Mouse (Mus musculus): Measurements from ENCODE around the gene Uroc1. TPM values are rescaled to one million over a fixed set of nuclear protein-coding genes. Genes with fewer than 3 reads are reported as not detected.
A peak's percentile ranks its signal among the peaks of the same experiment; 100 is the strongest.

The Uroc1 gene
- polyA plus RNA-seq, 1 experiment, result not detected

GRCm38 (mm10) chr6:90369725-90370553 lies 36.9 kb downstream of the Uroc1 start:
- peak overlapping the region; percentile 59 for H3K27ac ChIP-seq (ENCODE audit: control insufficient read depth, insufficient read depth, low read depth, low read length)
- peaks cover 2% of the 10 kb centered on the region; the same call in 1 of the 2 replicates for H3K36me3 ChIP-seq (ENCODE audit: control insufficient read depth, insufficient read depth, low read length)
- peaks cover 13% of the 10 kb centered on the region for H3K4me1 ChIP-seq (ENCODE audit: control insufficient read depth, insufficient read depth, low read length)
- H3K27me3 ChIP-seq (ENCODE audit: control insufficient read depth, insufficient read depth, low read length), result no peaks in the 10 kb centered on the region
- peak overlapping the region; percentile 86 for H3K4me3 ChIP-seq (ENCODE audit: control insufficient read depth, low read depth, low read length)
- no peak; the same call in 1 of the 2 replicates for TF ChIP-seq POLR2A (IDR thresholded peaks at IDR 0.05; ENCODE audit: control insufficient read depth, low read depth, low read length)
- TF ChIP-seq CTCF (IDR thresholded peaks at IDR 0.05; ENCODE audit: control insufficient read depth, insufficient read depth, insufficient replicate concordance, low read depth, low read length), result no peak

GRCm38 (mm10) chr6:90374647-90375046 lies 41.6 kb downstream of the Uroc1 start:
- Histone ChIP-seq H3K36me3 (ENCODE audit: control insufficient read depth, insufficient read depth, low read length) (peaks cover 4% of the 10 kb centered on the region), H3K27ac (ENCODE audit: control insufficient read depth, insufficient read depth, low read depth, low read length) (no peak overlapping the region), H3K27me3 (ENCODE audit: control insufficient read depth, insufficient read depth, low read length) (no peaks in the 10 kb centered on the region), H3K4me3 (ENCODE audit: control insufficient read depth, low read depth, low read length) (no peak overlapping the region), H3K4me1 (ENCODE audit: control insufficient read depth, insufficient read depth, low read length) (peaks cover 7% of the 10 kb centered on the region)
- no peak for TF ChIP-seq POLR2A (IDR thresholded peaks at IDR 0.05; ENCODE audit: control insufficient read depth, low read depth, low read length)
- no peak for TF ChIP-seq CTCF (IDR thresholded peaks at IDR 0.05; ENCODE audit: control insufficient read depth, insufficient read depth, insufficient replicate concordance, low read depth, low read length)

GRCm38 (mm10) chr6:90377708-90378107 lies 44.6 kb downstream of the Uroc1 start:
- Histone ChIP-seq H3K4me1 (ENCODE audit: control insufficient read depth, insufficient read depth, low read length) (no peaks in the 10 kb centered on the region), H3K36me3 (ENCODE audit: control insufficient read depth, insufficient read depth, low read length) (peaks cover 2% of the 10 kb centered on the region), H3K4me3 (ENCODE audit: control insufficient read depth, low read depth, low read length) (no peak overlapping the region), H3K27me3 (ENCODE audit: control insufficient read depth, insufficient read depth, low read length) (no peaks in the 10 kb centered on the region), H3K27ac (ENCODE audit: control insufficient read depth, insufficient read depth, low read depth, low read length) (no peak overlapping the region)
- no peak for TF ChIP-seq CTCF (IDR thresholded peaks at IDR 0.05; ENCODE audit: control insufficient read depth, insufficient read depth, insufficient replicate concordance, low read depth, low read length)
- TF ChIP-seq POLR2A (IDR thresholded peaks at IDR 0.05; ENCODE audit: control insufficient read depth, low read depth, low read length), result no peak

- H3K4me1 ChIP-seq (ENCODE audit: control insufficient read depth, insufficient read depth, low read length), result no peaks in the 10 kb centered on the region
- H3K36me3 ChIP-seq (ENCODE audit: control insufficient read depth, insufficient read depth, low read length), result no peaks in the 10 kb centered on the region; the same call in 1 of the 2 replicates
- no peaks in the 10 kb centered on the region for H3K27me3 ChIP-seq (ENCODE audit: control insufficient read depth, insufficient read depth, low read length)
- H3K4me3 ChIP-seq (ENCODE audit: control insufficient read depth, low read depth, low read length), result no peak overlapping the region
- no peak overlapping the region for H3K27ac ChIP-seq (ENCODE audit: control insufficient read depth, insufficient read depth, low read depth, low read length)
- no peak for TF ChIP-seq POLR2A (IDR thresholded peaks at IDR 0.05; ENCODE audit: control insufficient read depth, low read depth, low read length)
- no peak for TF ChIP-seq CTCF (IDR thresholded peaks at IDR 0.05; ENCODE audit: control insufficient read depth, insufficient read depth, insufficient replicate concordance, low read depth, low read length)
Observed at GRCm38 (mm10) chr6:90381465-90381864, 48.4 kb downstream of the Uroc1 start.

GRCm38 (mm10) chr6:90390629-90391028 lies 57.5 kb downstream of the Uroc1 start:
- no peaks in the 10 kb centered on the region for H3K36me3 ChIP-seq (ENCODE audit: control insufficient read depth, insufficient read depth, low read length)
- TF ChIP-seq POLR2A (IDR thresholded peaks at IDR 0.05; ENCODE audit: control insufficient read depth, low read depth, low read length), result no peak
- no peak overlapping the region for H3K4me3 ChIP-seq (ENCODE audit: control insufficient read depth, low read depth, low read length)
- no peak overlapping the region for H3K27ac ChIP-seq (ENCODE audit: control insufficient read depth, insufficient read depth, low read depth, low read length)
- H3K27me3 ChIP-seq (ENCODE audit: control insufficient read depth, insufficient read depth, low read length), result no peaks in the 10 kb centered on the region
- H3K4me1 ChIP-seq (ENCODE audit: control insufficient read depth, insufficient read depth, low read length), result no peaks in the 10 kb centered on the region

GRCm38 (mm10) chr6:90393948-90394347 lies 60.9 kb downstream of the Uroc1 start:
- Histone ChIP-seq H3K4me1 (ENCODE audit: control insufficient read depth, insufficient read depth, low read length) (no peaks in the 10 kb centered on the region), H3K27ac (ENCODE audit: control insufficient read depth, insufficient read depth, low read depth, low read length) (no peak overlapping the region), H3K36me3 (ENCODE audit: control insufficient read depth, insufficient read depth, low read length) (no peaks in the 10 kb centered on the region), H3K27me3 (ENCODE audit: control insufficient read depth, insufficient read depth, low read length) (no peaks in the 10 kb centered on the region), H3K4me3 (ENCODE audit: control insufficient read depth, low read depth, low read length) (no peak overlapping the region)
- TF ChIP-seq POLR2A (IDR thresholded peaks at IDR 0.05; ENCODE audit: control insufficient read depth, low read depth, low read length) (no peak), CTCF (IDR thresholded peaks at IDR 0.05; ENCODE audit: control insufficient read depth, insufficient read depth, insufficient replicate concordance, low read depth, low read length) (no peak)

GRCm38 (mm10) chr6:90395751-90396150 lies 62.7 kb downstream of the Uroc1 start:
- no peak overlapping the region for H3K4me3 ChIP-seq (ENCODE audit: control insufficient read depth, low read depth, low read length)

More at GRCm38 (mm10) chr6:90395751-90396150, 62.7 kb downstream of the Uroc1 start:
- H3K36me3 ChIP-seq (ENCODE audit: control insufficient read depth, insufficient read depth, low read length), result no peaks in the 10 kb centered on the region
- no peaks in the 10 kb centered on the region for H3K4me1 ChIP-seq (ENCODE audit: control insufficient read depth, insufficient read depth, low read length)
- TF ChIP-seq CTCF (IDR thresholded peaks at IDR 0.05; ENCODE audit: control insufficient read depth, insufficient read depth, insufficient replicate concordance, low read depth, low read length), result no peak
- TF ChIP-seq POLR2A (IDR thresholded peaks at IDR 0.05; ENCODE audit: control insufficient read depth, low read depth, low read length), result no peak
- H3K27ac ChIP-seq (ENCODE audit: control insufficient read depth, insufficient read depth, low read depth, low read length), result no peak overlapping the region
- H3K27me3 ChIP-seq (ENCODE audit: control insufficient read depth, insufficient read depth, low read length), result no peaks in the 10 kb centered on the region

Measured in testis, adult 2 months (tissue).